Mouse (Mus musculus): ENCODE results near the gene Natd1. TPM values are rescaled to one million over a fixed set of nuclear protein-coding genes. Genes with fewer than 3 reads are reported as not detected.
"Not testable (repeated sequence)": the region's sequence is repeated elsewhere in the genome, so short reads cannot be mapped to it uniquely, and the experiment has no call there.

Natd1 gene
- total RNA-seq, 1 experiment from 2014 or later, result 3.0 TPM

DNA sequence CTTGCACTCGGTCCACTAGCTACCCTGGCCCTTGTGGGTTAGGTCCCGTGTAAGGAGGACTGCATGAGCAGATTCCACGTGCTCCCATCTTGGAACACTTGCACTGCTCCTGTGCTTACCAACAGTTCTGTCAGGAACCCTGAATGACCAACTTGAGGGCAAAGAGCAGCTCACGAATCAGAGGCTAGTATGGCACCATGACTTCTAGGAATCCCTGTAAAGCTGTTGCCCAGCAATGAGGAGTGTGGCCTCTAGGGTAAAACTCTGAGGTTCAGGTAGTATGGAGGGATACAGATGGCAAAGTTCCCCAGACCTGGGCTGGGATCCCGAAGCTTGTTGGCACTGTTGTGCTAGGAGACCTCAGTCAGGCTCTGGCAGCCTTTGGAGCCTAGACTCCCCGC is 10.9 kb downstream of the Natd1 start:
- no peak for ATAC-seq (replicated peaks; ENCODE audit: insufficient number of reproducible peaks, low FRiP score, low TSS enrichment, poor library complexity, severe bottlenecking)

- ATAC-seq (replicated peaks; ENCODE audit: insufficient number of reproducible peaks, low FRiP score, low TSS enrichment, poor library complexity, severe bottlenecking), result no peak
These were observed 12.1 kb downstream of the Natd1 start for GRCm38 (mm10) chr11:60902486-60902885.

- no peak for ATAC-seq (replicated peaks; ENCODE audit: insufficient number of reproducible peaks, low FRiP score, low TSS enrichment, poor library complexity, severe bottlenecking)
These were observed 12.5 kb downstream of the Natd1 start for GRCm38 (mm10) chr11:60902001-60902400.

DNA sequence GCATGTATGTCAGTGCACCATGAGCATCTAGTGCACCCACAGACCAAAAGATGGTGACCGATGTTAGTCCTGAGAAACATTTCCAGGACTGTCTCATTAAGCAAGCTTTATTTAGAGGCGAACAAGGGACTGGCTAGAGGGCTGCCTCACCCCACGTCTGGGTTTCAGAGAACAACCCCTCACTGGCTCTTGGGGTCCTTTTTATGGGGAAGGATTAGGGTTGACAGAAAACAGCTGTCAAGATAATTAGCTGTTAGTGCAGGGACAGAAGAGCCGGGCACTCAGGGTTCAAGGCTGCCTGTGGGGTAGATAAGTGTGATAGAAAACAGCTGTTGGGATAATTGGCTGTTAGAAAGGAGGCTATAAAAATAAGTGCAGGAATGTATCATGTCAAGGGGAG is 18.6 kb downstream of the Natd1 start:
- no peak for ATAC-seq (replicated peaks; ENCODE audit: insufficient number of reproducible peaks, low FRiP score, low TSS enrichment, poor library complexity, severe bottlenecking)

GRCm38 (mm10) chr11:60890744-60891143 is 23.8 kb downstream of the Natd1 start:
- no peak for ATAC-seq (replicated peaks; ENCODE audit: insufficient number of reproducible peaks, low FRiP score, low TSS enrichment, poor library complexity, severe bottlenecking)

- no peak for ATAC-seq (replicated peaks; ENCODE audit: insufficient number of reproducible peaks, low FRiP score, low TSS enrichment, poor library complexity, severe bottlenecking)
These were observed 24.3 kb downstream of the Natd1 start for GRCm38 (mm10) chr11:60890286-60890685.

DNA sequence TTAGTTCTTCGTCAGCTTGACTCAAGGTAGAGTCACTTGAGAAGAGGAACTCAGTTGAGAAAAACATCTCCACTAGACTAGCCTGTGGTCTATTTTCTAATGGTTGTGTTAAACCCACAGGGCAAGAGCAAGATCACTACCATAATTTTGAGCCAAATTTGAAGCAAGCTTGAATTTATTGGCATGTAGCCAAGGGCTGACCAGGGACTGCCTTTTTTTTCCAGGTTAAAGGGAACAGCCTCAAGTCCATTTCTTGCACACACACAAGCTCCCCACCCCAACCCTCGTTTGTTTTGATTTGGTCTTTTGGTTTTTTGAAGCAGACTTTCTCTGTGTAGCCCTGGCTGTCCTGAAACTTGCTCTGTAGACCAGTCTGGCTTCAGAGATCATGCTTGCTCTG is 24.7 kb downstream of the Natd1 start:
- ATAC-seq (replicated peaks; ENCODE audit: insufficient number of reproducible peaks, low FRiP score, low TSS enrichment, poor library complexity, severe bottlenecking), result no peak

GRCm38 (mm10) chr11:60886986-60887385 is 27.6 kb downstream of the Natd1 start:
- not testable (repeated sequence) for ATAC-seq (replicated peaks; ENCODE audit: insufficient number of reproducible peaks, low FRiP score, low TSS enrichment, poor library complexity, severe bottlenecking)

DNA sequence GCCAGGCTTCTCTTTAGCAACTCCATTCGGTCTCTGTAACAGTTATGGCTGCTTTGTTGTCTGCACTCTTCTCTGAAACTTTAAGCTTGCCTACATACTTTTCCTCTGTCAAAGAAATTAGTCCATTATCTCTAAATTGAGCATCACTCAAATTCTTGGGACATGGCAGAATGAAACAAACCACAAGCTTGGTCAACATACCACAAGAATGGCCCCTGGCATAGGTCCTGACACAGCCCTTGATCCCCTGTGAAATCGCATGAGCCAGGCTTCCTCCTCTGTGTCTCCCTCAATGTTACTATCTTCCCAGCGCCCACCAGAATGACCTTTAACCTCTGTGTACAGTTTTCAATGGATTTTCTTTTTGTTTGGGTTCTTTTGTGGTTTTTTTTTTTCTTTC is 32.2 kb downstream of the Natd1 start:
- ATAC-seq (replicated peaks; ENCODE audit: insufficient number of reproducible peaks, low FRiP score, low TSS enrichment, poor library complexity, severe bottlenecking), result no peak

DNA sequence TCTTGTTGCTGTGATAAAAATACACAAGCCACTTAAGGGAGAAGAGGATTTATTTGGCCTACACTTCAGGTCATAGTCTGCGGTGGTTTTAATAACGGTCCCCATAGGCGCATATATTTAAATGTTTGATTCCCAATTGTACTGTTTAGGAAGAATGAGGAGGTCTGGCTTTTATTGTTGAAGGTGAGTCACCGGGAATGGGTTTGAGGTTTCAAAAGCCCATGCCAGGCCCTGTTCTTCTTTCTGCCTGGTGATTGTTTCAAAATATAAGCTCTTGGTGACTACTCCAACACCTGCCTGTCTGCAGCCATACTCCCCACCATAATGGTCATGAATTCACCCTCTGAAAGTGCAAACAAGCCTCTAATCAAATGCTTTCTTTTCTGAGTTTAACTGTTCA is 34.0 kb downstream of the Natd1 start:
- no peak for ATAC-seq (replicated peaks; ENCODE audit: insufficient number of reproducible peaks, low FRiP score, low TSS enrichment, poor library complexity, severe bottlenecking)

DNA sequence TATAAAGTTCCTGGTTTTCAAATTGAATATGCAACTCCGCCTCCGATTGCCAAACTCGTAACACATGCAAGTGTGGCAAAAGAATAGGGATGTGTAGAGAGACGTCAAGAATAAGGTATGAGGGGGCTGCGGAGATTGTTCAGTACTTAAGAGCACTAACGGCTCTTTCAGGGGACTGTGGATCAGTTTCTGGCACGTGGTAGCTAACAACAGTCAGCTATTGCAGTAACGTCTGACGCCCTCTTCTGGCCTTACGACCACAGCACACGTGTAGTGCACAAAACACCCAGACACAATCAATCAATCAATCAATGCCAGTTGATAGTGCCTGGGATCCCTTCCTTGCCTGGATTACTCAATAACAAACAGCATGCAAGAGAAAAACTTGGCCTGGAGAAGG is 35.1 kb downstream of the Natd1 start:
- ATAC-seq (replicated peaks; ENCODE audit: insufficient number of reproducible peaks, low FRiP score, low TSS enrichment, poor library complexity, severe bottlenecking), result peak; percentile 56

GRCm38 (mm10) chr11:60878675-60879294 is 35.8 kb downstream of the Natd1 start, which contains the start of gene Tmem11:
Tmem11 (minus strand) TSS chr11:60879272.
- ATAC-seq (replicated peaks; ENCODE audit: insufficient number of reproducible peaks, low FRiP score, low TSS enrichment, poor library complexity, severe bottlenecking), result peak; percentile 93

- no peak for ATAC-seq (replicated peaks; ENCODE audit: insufficient number of reproducible peaks, low FRiP score, low TSS enrichment, poor library complexity, severe bottlenecking)
These were observed 36.4 kb downstream of the Natd1 start for GRCm38 (mm10) chr11:60878056-60878612.

- no peak for ATAC-seq (replicated peaks; ENCODE audit: insufficient number of reproducible peaks, low FRiP score, low TSS enrichment, poor library complexity, severe bottlenecking)
These were observed 41.4 kb downstream of the Natd1 start for GRCm38 (mm10) chr11:60873101-60873500.

DNA sequence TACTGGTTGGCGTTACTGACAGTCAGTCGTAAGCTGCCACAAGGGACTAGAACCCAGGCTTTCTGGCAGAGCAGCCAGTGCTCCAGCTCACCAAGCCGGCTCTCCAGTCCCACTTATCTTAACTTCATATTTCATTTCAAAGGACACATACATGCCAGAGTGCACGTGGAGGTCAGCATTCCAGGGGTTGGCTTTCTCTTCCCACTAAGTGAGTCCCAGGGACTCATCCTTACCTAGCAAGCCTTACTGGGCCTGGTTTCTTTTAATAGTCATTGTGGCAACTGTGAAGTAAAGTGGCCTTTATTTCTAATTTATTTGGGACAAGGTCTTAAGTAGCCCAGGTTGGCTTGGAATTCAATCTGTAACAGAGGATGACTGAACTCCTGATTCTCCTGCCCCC is 43.1 kb downstream of the Natd1 start:
- ATAC-seq (replicated peaks; ENCODE audit: insufficient number of reproducible peaks, low FRiP score, low TSS enrichment, poor library complexity, severe bottlenecking), result no peak

DNA sequence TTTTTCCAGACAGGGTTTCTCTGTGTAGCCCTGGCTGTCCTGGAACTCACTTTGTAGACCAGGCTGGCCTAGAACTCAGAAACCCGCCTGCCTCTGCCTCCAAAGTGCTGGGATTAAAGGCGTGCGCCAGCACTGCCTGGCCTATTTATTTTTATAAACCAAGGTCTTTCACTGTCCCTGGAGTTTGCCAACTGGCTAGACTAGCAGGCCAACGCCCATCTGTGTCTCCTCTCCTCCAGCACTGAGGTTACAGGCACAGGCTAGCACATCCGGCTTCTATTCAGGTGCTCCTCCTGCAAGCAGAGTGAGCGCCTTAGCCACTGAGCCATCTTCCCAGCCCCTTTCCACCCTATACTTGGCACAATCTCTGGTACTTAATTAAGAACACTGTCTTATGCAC is 45.1 kb downstream of the Natd1 start:
- not testable (repeated sequence) for ATAC-seq (replicated peaks; ENCODE audit: insufficient number of reproducible peaks, low FRiP score, low TSS enrichment, poor library complexity, severe bottlenecking)

GRCm38 (mm10) chr11:60867904-60868303 is 46.6 kb downstream of the Natd1 start:
- no peak for ATAC-seq (replicated peaks; ENCODE audit: insufficient number of reproducible peaks, low FRiP score, low TSS enrichment, poor library complexity, severe bottlenecking)

GRCm38 (mm10) chr11:60867456-60867855 is 47.1 kb downstream of the Natd1 start:
- no peak for ATAC-seq (replicated peaks; ENCODE audit: insufficient number of reproducible peaks, low FRiP score, low TSS enrichment, poor library complexity, severe bottlenecking)

DNA sequence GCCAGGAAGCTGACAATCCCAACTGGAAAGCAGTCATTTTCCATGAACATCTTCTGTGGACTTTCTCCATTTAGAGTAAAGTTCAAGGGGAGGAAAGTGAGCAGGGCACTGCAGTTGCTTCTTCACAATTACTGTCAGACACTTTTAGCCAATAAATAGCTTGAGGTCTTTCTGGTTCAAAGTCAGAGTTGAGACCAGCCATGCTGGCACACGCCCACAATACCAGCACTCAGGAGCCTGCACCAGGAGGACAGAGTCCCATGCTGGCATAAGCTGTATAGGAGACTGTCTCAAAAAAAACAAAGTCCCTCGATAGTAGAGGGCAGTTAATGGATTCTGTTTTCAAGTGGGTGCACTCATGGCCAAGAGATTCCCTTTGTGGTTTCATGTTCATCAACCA is 48.5 kb downstream of the Natd1 start:
- ATAC-seq (replicated peaks; ENCODE audit: insufficient number of reproducible peaks, low FRiP score, low TSS enrichment, poor library complexity, severe bottlenecking), result no peak

DNA sequence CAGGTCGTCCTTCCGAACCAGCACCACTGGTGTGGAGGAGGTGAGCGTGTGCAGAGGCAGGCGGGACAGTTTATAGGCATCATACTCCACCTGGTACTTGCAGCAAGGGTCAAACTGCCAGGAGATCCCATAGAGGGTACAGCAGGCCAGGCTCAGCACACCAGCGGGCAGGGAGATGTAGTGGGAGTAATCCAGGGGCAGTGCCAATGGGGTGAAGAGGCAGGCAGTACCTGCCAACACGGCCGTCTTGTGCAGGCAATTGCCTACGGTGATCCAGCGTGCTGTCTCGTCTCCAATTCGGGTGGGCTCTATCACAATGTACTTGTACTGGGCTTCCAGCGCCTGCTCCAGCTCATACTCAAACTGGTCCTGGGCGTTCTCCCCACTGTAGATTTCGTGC is 49.6 kb downstream of the Natd1 start:
- no peak for ATAC-seq (replicated peaks; ENCODE audit: insufficient number of reproducible peaks, low FRiP score, low TSS enrichment, poor library complexity, severe bottlenecking)

GRCm38 (mm10) chr11:60864166-60864565 is 50.4 kb downstream of the Natd1 start:
- ATAC-seq (replicated peaks; ENCODE audit: insufficient number of reproducible peaks, low FRiP score, low TSS enrichment, poor library complexity, severe bottlenecking), result no peak
